Mouse (Mus musculus): ENCODE measurements around the gene Osbp2.

GRCm38 (mm10) chr11:3669849-3670248 lies 193.9 kb downstream of the Osbp2 start:
- no peak for TF ChIP-seq CTCF (IDR thresholded peaks at IDR 0.05; ENCODE audit: extremely low read depth, insufficient read length, insufficient replicate concordance, low read depth, low read length)
- TF ChIP-seq POLR2A (IDR thresholded peaks at IDR 0.05; ENCODE audit: low read depth, low read length) = no peak

Data from small intestine, adult 2 months (tissue).